Mouse (Mus musculus) CD8-positive naive resting alpha-beta T cell, adult 57 days (primary cell): ENCODE results near the gene Ubl3. TPM values are rescaled to one million over a fixed set of nuclear protein-coding genes. Genes with fewer than 3 reads are reported as not detected.

ENCODE experiments used
- total RNA-seq: library from RNA; stranded (reverse); gene quantifications from one replicate; pipeline ENCODE4 v1.2.4, GENCODE M21; 2023

The Ubl3 gene
- 89.3 TPM for total RNA-seq

DNA sequence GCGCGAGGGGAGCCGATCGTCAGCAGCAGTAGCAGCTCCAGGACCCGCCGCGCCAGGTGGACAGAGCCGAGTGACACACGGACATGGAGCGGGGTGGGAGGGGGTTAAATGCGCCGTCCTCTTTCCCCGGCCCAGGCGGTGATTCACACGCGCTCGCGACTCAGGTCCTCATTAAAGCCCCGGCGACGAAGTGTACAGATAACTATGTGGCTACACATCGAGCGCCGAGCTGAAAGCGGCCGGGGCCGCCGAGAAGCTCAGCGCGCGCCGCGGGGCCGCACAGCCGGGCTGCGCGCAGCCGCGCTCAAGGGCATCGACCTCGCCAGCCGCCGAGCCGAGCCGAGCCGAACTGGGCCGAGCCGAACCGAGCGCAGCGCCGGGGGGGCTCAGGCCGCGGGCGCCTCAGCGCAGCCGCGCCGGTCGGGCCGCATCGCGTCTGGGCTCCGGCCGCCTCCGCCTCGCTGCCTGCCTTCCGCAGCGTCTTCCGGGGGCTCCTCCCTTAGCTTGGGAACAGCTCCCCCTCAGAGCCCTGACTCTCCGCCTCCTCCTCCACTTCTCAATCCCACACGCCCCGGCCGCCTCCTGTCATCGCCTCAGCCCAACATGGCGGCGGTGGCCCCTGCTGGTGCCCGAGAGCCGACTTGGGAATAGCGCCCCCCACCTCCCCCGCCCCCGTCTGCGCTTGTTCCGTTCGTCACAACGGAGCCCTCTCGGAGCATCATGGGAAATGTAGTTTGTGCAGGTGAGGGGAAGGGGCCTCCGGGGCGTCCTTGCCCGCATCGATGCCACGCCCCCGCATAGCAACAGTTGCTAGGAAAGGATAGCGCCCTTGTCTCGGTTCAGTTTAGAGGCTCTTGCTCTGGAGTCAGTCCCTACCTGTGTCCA lies at the start of gene Ubl3:
TSS of gene Ubl3 (minus strand) at position 603 of the 885 bp plus-strand sequence.

Other genes with a start within 250 kb of the Ubl3 start
- gene Slc7a1, start 152.9 kb downstream of the Ubl3 start, total RNA-seq: 104 TPM